Mouse (Mus musculus): ENCODE data around the gene Gm17174. TPM values are rescaled to one million over a fixed set of nuclear protein-coding genes. Genes with fewer than 3 reads are reported as not detected.

Gm17174 gene
- not detected for total RNA-seq (2023)

DNA sequence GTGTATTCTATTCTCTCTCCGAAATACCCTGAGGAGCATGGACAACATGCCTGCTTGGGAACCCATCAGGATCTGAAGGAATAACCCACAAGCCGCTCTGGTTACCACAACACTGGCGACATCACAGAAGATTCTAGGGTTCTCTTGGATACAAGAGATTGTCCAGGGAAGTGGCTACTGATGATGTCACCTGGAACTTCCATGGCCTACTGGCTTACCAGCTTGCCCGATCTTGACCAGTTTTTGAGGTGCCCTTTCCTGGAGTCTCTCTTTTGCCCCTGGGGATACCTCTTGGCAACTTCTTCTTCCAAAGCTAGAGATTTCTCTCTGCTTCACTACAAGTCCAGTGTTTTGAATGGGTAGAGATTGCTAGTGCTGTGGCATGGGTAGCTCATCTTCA lies at the start of gene Gm17174:
Gene Gm17174 (minus strand): TSS at position 101 of the 400 bp plus-strand sequence.

DNA sequence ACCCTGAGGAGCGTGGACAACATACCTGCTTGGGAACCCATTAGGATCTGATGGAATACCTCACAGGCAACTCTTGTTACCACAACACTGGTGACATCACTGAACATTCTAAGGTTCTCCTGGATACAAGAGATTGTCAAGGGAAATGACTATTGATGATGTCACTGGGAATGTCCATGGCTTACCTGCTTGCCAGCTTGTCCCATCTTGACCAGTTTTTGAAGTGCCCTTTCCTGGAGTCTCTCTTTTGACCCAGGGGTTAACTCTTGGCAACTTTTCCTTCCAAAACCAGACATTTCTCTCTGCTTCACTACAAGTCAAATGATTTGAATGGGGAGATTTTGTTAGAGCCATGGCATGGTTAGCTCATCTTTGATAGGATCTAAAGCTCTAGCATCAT lies 43.6 kb upstream of the Gm17174 start, which contains the start of gene Gm4181:
Gene Gm4181 (minus strand): TSS at position 101 of the 400 bp plus-strand sequence.

GRCm38 (mm10) chr14:51611210-51611609 lies 19.3 kb upstream of the Gm17174 start, which contains the start of gene Gm17078:
Gene Gm17078, minus strand, starts transcription at chr14:51611310.

GRCm38 (mm10) chr14:51573963-51574362 lies 18.0 kb downstream of the Gm17174 start, which contains the start of gene Gm17175:
Gene Gm17175, minus strand, starts transcription at chr14:51574063.

GRCm38 (mm10) chr14:51552490-51552889 lies 39.4 kb downstream of the Gm17174 start, which contains the start of gene Gm5622:
Gene Gm5622, plus strand, starts transcription at chr14:51552790.

Other genes starting within 250 kb of the Gm17174 start
- not detected for gene Gm7247, start 230.4 kb downstream of the Gm17174 start, total RNA-seq (2023)
- gene Vmn2r88, start 181.3 kb downstream of the Gm17174 start, total RNA-seq (2023): not detected
- gene Vmn2r89, start 140.3 kb downstream of the Gm17174 start, total RNA-seq (2023): not detected
- gene Gm5622, start 39.3 kb downstream of the Gm17174 start, total RNA-seq (2023): not detected
- gene Gm17175, start 18.1 kb downstream of the Gm17174 start, total RNA-seq (2023): not detected
- gene Gm17078, start 19.2 kb upstream of the Gm17174 start, total RNA-seq (2023): not detected
- gene Gm4181, start 43.5 kb upstream of the Gm17174 start, total RNA-seq (2023): not detected
- not detected for gene Gm17079, start 103.3 kb upstream of the Gm17174 start, total RNA-seq (2023)
- not detected for gene Gm5800, start 125.0 kb upstream of the Gm17174 start, total RNA-seq (2023)
- gene Ang4, start 181.5 kb upstream of the Gm17174 start, total RNA-seq (2023): not detected
- not detected for gene AY358078, start 207.9 kb upstream of the Gm17174 start, total RNA-seq (2023)